Mouse (Mus musculus) brain, embryonic 14.5 days (tissue): ENCODE data around the gene Rbbp5.

ENCODE experiments used
- CTCF ChIP-seq: fragments of 200-500 bp; IDR thresholded peaks from 2 replicates; pipeline ENCODE4 v1.5.1; 2012; ENCODE audit warnings: inconsistent platforms, mild to moderate bottlenecking, moderate library complexity, borderline replicate concordance; ENCODE audit not compliant: insufficient read depth, insufficient read length; ENCODE audit errors: extremely low read depth
- POLR2A ChIP-seq: fragments of 200-500 bp; IDR thresholded peaks from 2 replicates; pipeline ENCODE4 v1.6.1; 2012; ENCODE audit warnings: mild to moderate bottlenecking, inconsistent platforms, borderline replicate concordance; ENCODE audit not compliant: poor library complexity, insufficient read depth, insufficient read length, severe bottlenecking; ENCODE audit errors: extremely low read depth

- TF ChIP-seq CTCF (no peak), POLR2A (no peak)
Observed at GRCm38 (mm10) chr1:132543789-132544188, 66.6 kb downstream of the Rbbp5 start.
